Mouse (Mus musculus): ENCODE measurements around the gene Pold2. TPM values are rescaled to one million over a fixed set of nuclear protein-coding genes. Genes with fewer than 3 reads are reported as not detected.

Pold2 gene
- total RNA-seq, 1 experiment, result 103 TPM

- Histone ChIP-seq H3K9me3 (ENCODE audit: control insufficient read depth, insufficient read depth, low read depth, low read length) (no peaks in the 10 kb centered on the region), H3K27ac (ENCODE audit: insufficient read depth, low read depth, low read length, poor library complexity, severe bottlenecking) (no peak overlapping the region), H3K9ac (ENCODE audit: insufficient read depth, low read depth, low read length, poor library complexity, severe bottlenecking) (no peak overlapping the region), H3K36me3 (ENCODE audit: control insufficient read depth, insufficient read depth, low read length, poor library complexity, severe bottlenecking) (no peaks in the 10 kb centered on the region), H3K4me3 (ENCODE audit: insufficient read depth in 1 of 2, low read depth in 1 of 2, low read length in 2 of 2, poor library complexity in 1 of 2, severe bottlenecking in 1 of 2) (no peak overlapping the region), H3K4me1 (ENCODE audit: control insufficient read depth in 2 of 2, insufficient read depth in 2 of 2, low read length in 2 of 2, poor library complexity in 1 of 2) (peaks cover 0 to 6% of the 10 kb centered on the region in 2 experiments; a peak in 2 of 4 replicates)
- TF ChIP-seq HCFC1 (IDR thresholded peaks at IDR 0.05; ENCODE audit: borderline replicate concordance, insufficient read depth, low read length) (no peak), CHD2 (IDR thresholded peaks at IDR 0.05; ENCODE audit: low read depth, low read length) (no peak), ZC3H11A (IDR thresholded peaks at IDR 0.05; ENCODE audit: borderline replicate concordance, low read depth, low read length) (no peak), MAFK (IDR thresholded peaks at IDR 0.05; ENCODE audit: insufficient read depth, low read depth, low read length) (no peak), ZNF384 (IDR thresholded peaks at IDR 0.05; ENCODE audit: low read depth, low read length) (no peak)
- no peak for DNase-seq (ENCODE audit: low read depth, low spot score)
- in situ Hi-C loops (cut with MboI; ENCODE audit: low sequenced_read_pairs in 2 of 2, unreplicated experiment in 2 of 2), result no loop called here
These were observed 28.8 kb downstream of the Pold2 start for GRCm38 (mm10) chr11:5849316-5849715.

GRCm38 (mm10) chr11:5848741-5849140 lies 29.4 kb downstream of the Pold2 start:
- no peak for DNase-seq (ENCODE audit: low read depth, low spot score)

GRCm38 (mm10) chr11:5846639-5847345 lies 31.3 kb downstream of the Pold2 start:
- H3K4me1 ChIP-seq (ENCODE audit: control insufficient read depth in 2 of 2, insufficient read depth in 2 of 2, low read length in 2 of 2, poor library complexity in 1 of 2), result peaks cover 0 to 6% of the 10 kb centered on the region in 2 experiments; a peak in 2 of 4 replicates
- TF ChIP-seq CHD2 (IDR thresholded peaks at IDR 0.05; ENCODE audit: low read depth, low read length) (no peak), ZNF384 (IDR thresholded peaks at IDR 0.05; ENCODE audit: low read depth, low read length) (no peak), MAFK (IDR thresholded peaks at IDR 0.05; ENCODE audit: insufficient read depth, low read depth, low read length) (no peak), HCFC1 (IDR thresholded peaks at IDR 0.05; ENCODE audit: borderline replicate concordance, insufficient read depth, low read length) (no peak), ZC3H11A (IDR thresholded peaks at IDR 0.05; ENCODE audit: borderline replicate concordance, low read depth, low read length) (no peak)
- peaks cover under 1% of the 10 kb centered on the region; the same call in 1 of the 2 replicates for H3K9me3 ChIP-seq (ENCODE audit: control insufficient read depth, insufficient read depth, low read depth, low read length)
- no peaks in the 10 kb centered on the region for H3K36me3 ChIP-seq (ENCODE audit: control insufficient read depth, insufficient read depth, low read length, poor library complexity, severe bottlenecking)
- no peak overlapping the region for H3K27ac ChIP-seq (ENCODE audit: insufficient read depth, low read depth, low read length, poor library complexity, severe bottlenecking)
- H3K4me3 ChIP-seq (ENCODE audit: insufficient read depth in 1 of 2, low read depth in 1 of 2, low read length in 2 of 2, poor library complexity in 1 of 2, severe bottlenecking in 1 of 2), result no peak overlapping the region
- in situ Hi-C loops (cut with MboI; ENCODE audit: low sequenced_read_pairs in 2 of 2, unreplicated experiment in 2 of 2), result no loop called here
- DNase-seq (ENCODE audit: low read depth, low spot score), result no peak
- H3K9ac ChIP-seq (ENCODE audit: insufficient read depth, low read depth, low read length, poor library complexity, severe bottlenecking), result no peak overlapping the region

More at GRCm38 (mm10) chr11:5848741-5849140, 29.4 kb downstream of the Pold2 start:
- H3K4me3 ChIP-seq (ENCODE audit: insufficient read depth in 1 of 2, low read depth in 1 of 2, low read length in 2 of 2, poor library complexity in 1 of 2, severe bottlenecking in 1 of 2), result no peak overlapping the region
- TF ChIP-seq CHD2 (IDR thresholded peaks at IDR 0.05; ENCODE audit: low read depth, low read length), result no peak
- no peak for TF ChIP-seq ZNF384 (IDR thresholded peaks at IDR 0.05; ENCODE audit: low read depth, low read length)
- TF ChIP-seq HCFC1 (IDR thresholded peaks at IDR 0.05; ENCODE audit: borderline replicate concordance, insufficient read depth, low read length), result no peak
- no peak for TF ChIP-seq MAFK (IDR thresholded peaks at IDR 0.05; ENCODE audit: insufficient read depth, low read depth, low read length)
- TF ChIP-seq ZC3H11A (IDR thresholded peaks at IDR 0.05; ENCODE audit: borderline replicate concordance, low read depth, low read length), result no peak
- no peaks in the 10 kb centered on the region for H3K36me3 ChIP-seq (ENCODE audit: control insufficient read depth, insufficient read depth, low read length, poor library complexity, severe bottlenecking)
- H3K4me1 ChIP-seq (ENCODE audit: control insufficient read depth in 2 of 2, insufficient read depth in 2 of 2, low read length in 2 of 2, poor library complexity in 1 of 2), result peaks cover 0 to 6% of the 10 kb centered on the region in 2 experiments; a peak in 2 of 4 replicates
- no peak overlapping the region for H3K9ac ChIP-seq (ENCODE audit: insufficient read depth, low read depth, low read length, poor library complexity, severe bottlenecking)
- no peak overlapping the region for H3K27ac ChIP-seq (ENCODE audit: insufficient read depth, low read depth, low read length, poor library complexity, severe bottlenecking)
- in situ Hi-C loops (cut with MboI; ENCODE audit: low sequenced_read_pairs in 2 of 2, unreplicated experiment in 2 of 2), result no loop called here
- H3K9me3 ChIP-seq (ENCODE audit: control insufficient read depth, insufficient read depth, low read depth, low read length), result no peaks in the 10 kb centered on the region

GRCm38 (mm10) chr11:5843131-5843530 lies 35.0 kb downstream of the Pold2 start:
- Histone ChIP-seq H3K36me3 (ENCODE audit: control insufficient read depth, insufficient read depth, low read length, poor library complexity, severe bottlenecking) (no peaks in the 10 kb centered on the region), H3K27ac (ENCODE audit: insufficient read depth, low read depth, low read length, poor library complexity, severe bottlenecking) (no peak overlapping the region), H3K4me3 (ENCODE audit: insufficient read depth in 1 of 2, low read depth in 1 of 2, low read length in 2 of 2, poor library complexity in 1 of 2, severe bottlenecking in 1 of 2) (no peak overlapping the region), H3K9me3 (ENCODE audit: control insufficient read depth, insufficient read depth, low read depth, low read length) (peaks cover 4% of the 10 kb centered on the region), H3K4me1 (ENCODE audit: control insufficient read depth in 2 of 2, insufficient read depth in 2 of 2, low read length in 2 of 2, poor library complexity in 1 of 2) (peaks cover 0 to 2% of the 10 kb centered on the region in 2 experiments; a peak in 1 of 4 replicates), H3K9ac (ENCODE audit: insufficient read depth, low read depth, low read length, poor library complexity, severe bottlenecking) (no peak overlapping the region)
- no peak for TF ChIP-seq ZC3H11A (IDR thresholded peaks at IDR 0.05; ENCODE audit: borderline replicate concordance, low read depth, low read length)
- TF ChIP-seq HCFC1 (IDR thresholded peaks at IDR 0.05; ENCODE audit: borderline replicate concordance, insufficient read depth, low read length), result no peak
- no peak for TF ChIP-seq MAFK (IDR thresholded peaks at IDR 0.05; ENCODE audit: insufficient read depth, low read depth, low read length)
- TF ChIP-seq ZNF384 (IDR thresholded peaks at IDR 0.05; ENCODE audit: low read depth, low read length), result no peak
- in situ Hi-C loops (cut with MboI; ENCODE audit: low sequenced_read_pairs in 2 of 2, unreplicated experiment in 2 of 2), result no loop called here
- DNase-seq (ENCODE audit: low read depth, low spot score), result no peak
